Mouse (Mus musculus) adrenal gland, postnatal 25 days (tissue): ENCODE results near the gene Tent4b. TPM values are rescaled to one million over a fixed set of nuclear protein-coding genes. Genes with fewer than 3 reads are reported as not detected.

Experiments used
- DNase-seq: peaks from one replicate; pipeline ENCODE4 v3.0.0; 2021; ENCODE audit warnings: mixed read lengths
- total RNA-seq: library from RNA; stranded (reverse); gene quantifications from 2 replicates; pipeline ENCODE4 v1.2.3, GENCODE M21; 2021

Tent4b gene
- total RNA-seq, 1 experiment from 2014 or later, result 34.1 TPM

- DNase-seq, result no peak
Observed at GRCm38 (mm10) chr8:88228286-88228685, 29.3 kb downstream of the Tent4b start.

- no peak for DNase-seq
Observed at GRCm38 (mm10) chr8:88228800-88229199, 29.8 kb downstream of the Tent4b start.

- no peak for DNase-seq
Observed at GRCm38 (mm10) chr8:88236666-88237065, 37.7 kb downstream of the Tent4b start.

GRCm38 (mm10) chr8:88237606-88238005 is 38.6 kb downstream of the Tent4b start:
- no peak for DNase-seq

- DNase-seq, result no peak
Observed at GRCm38 (mm10) chr8:88239277-88239676, 40.3 kb downstream of the Tent4b start.

GRCm38 (mm10) chr8:88241871-88242270 is 42.9 kb downstream of the Tent4b start:
- DNase-seq, result no peak

- DNase-seq, result peak; percentile 52
Observed at GRCm38 (mm10) chr8:88244298-88244697, 45.3 kb downstream of the Tent4b start.

GRCm38 (mm10) chr8:88252791-88253190 is 53.8 kb downstream of the Tent4b start:
- DNase-seq, result peak; percentile 46

GRCm38 (mm10) chr8:88254957-88255356 is 55.9 kb downstream of the Tent4b start:
- DNase-seq, result no peak

GRCm38 (mm10) chr8:88258024-88258423 is 59.0 kb downstream of the Tent4b start:
- no peak for DNase-seq

GRCm38 (mm10) chr8:88258544-88258943 is 59.5 kb downstream of the Tent4b start:
- no peak for DNase-seq

GRCm38 (mm10) chr8:88260466-88260980 is 61.5 kb downstream of the Tent4b start:
- no peak for DNase-seq

GRCm38 (mm10) chr8:88262831-88263635 is 64.0 kb downstream of the Tent4b start:
- no peak for DNase-seq

GRCm38 (mm10) chr8:88265511-88265910 is 66.5 kb downstream of the Tent4b start:
- no peak for DNase-seq

GRCm38 (mm10) chr8:88266170-88266800 is 67.3 kb downstream of the Tent4b start:
- DNase-seq, result peak; percentile 81

- no peak for DNase-seq
Observed at GRCm38 (mm10) chr8:88266801-88267403, 67.9 kb downstream of the Tent4b start.

- no peak for DNase-seq
Observed at GRCm38 (mm10) chr8:88269107-88269875, 70.3 kb downstream of the Tent4b start.

GRCm38 (mm10) chr8:88270086-88270485 is 71.1 kb downstream of the Tent4b start:
- no peak for DNase-seq

- DNase-seq, result peak; percentile 79
Observed at GRCm38 (mm10) chr8:88272231-88273050, 73.4 kb downstream of the Tent4b start, which contains the start of gene Adcy7. Gene Adcy7, plus strand, starts transcription at chr8:88272403.

- no peak for DNase-seq
Observed at GRCm38 (mm10) chr8:88273051-88273430, 74.0 kb downstream of the Tent4b start.

GRCm38 (mm10) chr8:88274090-88274489 is 75.1 kb downstream of the Tent4b start:
- DNase-seq, result no peak
